26 mouse cellular contexts compared by ENCODE assay signal in genomic region chr9:100416299-100416698, GRCm38 (mm10).
A peak's percentile ranks its signal among the peaks of the same experiment; 100 is the strongest.
DNase-seq lines count a peak whose midpoint lies in the region; ATAC-seq lines count a peak whose summit lies in the region.
"Had no signal": no experiment of that assay in that cellular context is flagged by ENCODE, and none has a peak within 500 bp of the region (broad histone marks: within the 10 kb centered on the region; RNA-seq: fewer than 3 reads in every experiment).

No protein-coding gene starts in this region.

- no peak overlapping the region for H3K4me2 ChIP-seq in forebrain, embryonic 13.5 days
- H3K4me2 ChIP-seq in forebrain, embryonic 16.5 days (ENCODE audit: low read length) = no peak overlapping the region
- no peak overlapping the region for H3K4me2 ChIP-seq in kidney, embryonic 15.5 days
- H3K4me2 ChIP-seq in midbrain, embryonic 11.5 days = no peak overlapping the region
- no peak overlapping the region for H3K4me2 ChIP-seq in midbrain, embryonic 14.5 days (ENCODE audit: low read length)
- no peak overlapping the region for H3K4me2 ChIP-seq in hindbrain, embryonic 13.5 days
- H3K4me2 ChIP-seq: embryonic facial prominence, embryonic 12.5 days; heart, embryonic 15.5 days; limb, embryonic 13.5 days; liver, embryonic 12.5 days had no signal

- 76% methylated on average over 6 of the region's 6 CpGs for WGBS in forebrain, embryonic 13.5 days
- 71% methylated on average over 6 of the region's 6 CpGs for WGBS in forebrain, embryonic 16.5 days
- 56% methylated on average over 6 of the region's 6 CpGs for WGBS in kidney, embryonic 15.5 days
- WGBS in midbrain, embryonic 11.5 days = 76% methylated on average over 6 of the region's 6 CpGs
- 78% methylated on average over 6 of the region's 6 CpGs for WGBS in midbrain, embryonic 14.5 days
- 75% methylated on average over 6 of the region's 6 CpGs for WGBS in hindbrain, embryonic 13.5 days

- no peak overlapping the region for H3K9ac ChIP-seq in forebrain, embryonic 13.5 days
- no peak overlapping the region for H3K9ac ChIP-seq in forebrain, embryonic 16.5 days (replicated peaks; ENCODE audit: low read depth, low read length)
- H3K9ac ChIP-seq in kidney, embryonic 15.5 days = no peak overlapping the region
- no peak overlapping the region for H3K9ac ChIP-seq in midbrain, embryonic 11.5 days (ENCODE audit: low read length)
- H3K9ac ChIP-seq in midbrain, embryonic 14.5 days (replicated peaks; ENCODE audit: low read length) = no peak overlapping the region
- no peak overlapping the region for H3K9ac ChIP-seq in hindbrain, embryonic 13.5 days
- H3K9ac ChIP-seq: embryonic facial prominence, embryonic 12.5 days; heart, embryonic 15.5 days; limb, embryonic 13.5 days; liver, embryonic 12.5 days had no signal

- peaks cover 33% of the 10 kb centered on the region for H3K4me1 ChIP-seq in forebrain, embryonic 13.5 days
- peaks cover 9% of the 10 kb centered on the region for H3K4me1 ChIP-seq in forebrain, embryonic 16.5 days (replicated peaks; ENCODE audit: control insufficient read depth, insufficient read depth, low read length)
- peaks cover 6% of the 10 kb centered on the region; the same call in 1 of the 2 replicates for H3K4me1 ChIP-seq in kidney, embryonic 15.5 days
- H3K4me1 ChIP-seq in midbrain, embryonic 11.5 days (ENCODE audit: control insufficient read depth, insufficient read depth, low read length) = peaks cover 6% of the 10 kb centered on the region
- H3K4me1 ChIP-seq in midbrain, embryonic 14.5 days (ENCODE audit: control insufficient read depth, insufficient read depth, low read length) = peaks cover 16% of the 10 kb centered on the region
- peaks cover 27% of the 10 kb centered on the region for H3K4me1 ChIP-seq in hindbrain, embryonic 13.5 days (replicated peaks)

- no peaks in the 10 kb centered on the region for H3K9me3 ChIP-seq in forebrain, embryonic 13.5 days (replicated peaks)
- H3K9me3 ChIP-seq in forebrain, embryonic 16.5 days (ENCODE audit: control insufficient read depth, low read length) = no peaks in the 10 kb centered on the region
- H3K9me3 ChIP-seq in kidney, embryonic 15.5 days (replicated peaks) = no peaks in the 10 kb centered on the region
- H3K9me3 ChIP-seq in midbrain, embryonic 11.5 days (ENCODE audit: control insufficient read depth, low read length) = no peaks in the 10 kb centered on the region
- no peaks in the 10 kb centered on the region for H3K9me3 ChIP-seq in midbrain, embryonic 14.5 days (ENCODE audit: control insufficient read depth, low read length)
- no peaks in the 10 kb centered on the region for H3K9me3 ChIP-seq in hindbrain, embryonic 13.5 days
- H3K9me3 ChIP-seq: embryonic facial prominence, embryonic 12.5 days; G1E; heart, embryonic 15.5 days; limb, embryonic 13.5 days; liver, embryonic 12.5 days had no signal

- H3K27me3 ChIP-seq in forebrain, embryonic 13.5 days = no peaks in the 10 kb centered on the region
- H3K27me3 ChIP-seq in forebrain, embryonic 16.5 days (replicated peaks; ENCODE audit: control insufficient read depth, insufficient read depth, low read length) = no peaks in the 10 kb centered on the region
- H3K27me3 ChIP-seq in kidney, embryonic 15.5 days = no peaks in the 10 kb centered on the region
- H3K27me3 ChIP-seq in midbrain, embryonic 11.5 days (ENCODE audit: control insufficient read depth, insufficient read depth, low read length) = no peaks in the 10 kb centered on the region
- H3K27me3 ChIP-seq in midbrain, embryonic 14.5 days (ENCODE audit: control insufficient read depth, insufficient read depth, low read length) = no peaks in the 10 kb centered on the region
- no peaks in the 10 kb centered on the region; the same call in 1 of the 2 replicates for H3K27me3 ChIP-seq in hindbrain, embryonic 13.5 days
- H3K27me3 ChIP-seq: CH12.LX; embryonic facial prominence, embryonic 12.5 days; heart, embryonic 15.5 days; limb, embryonic 13.5 days; liver, embryonic 12.5 days; Patski had no signal

- H3K27ac ChIP-seq in forebrain, embryonic 13.5 days = no peak overlapping the region
- no peak overlapping the region for H3K27ac ChIP-seq in forebrain, embryonic 16.5 days (ENCODE audit: low read length)
- H3K27ac ChIP-seq in kidney, embryonic 15.5 days = peak overlapping the region; percentile 54
- no peak overlapping the region for H3K27ac ChIP-seq in midbrain, embryonic 11.5 days (ENCODE audit: low read depth, low read length)
- H3K27ac ChIP-seq in midbrain, embryonic 14.5 days (replicated peaks; ENCODE audit: low read depth, low read length) = no peak overlapping the region
- no peak overlapping the region for H3K27ac ChIP-seq in hindbrain, embryonic 13.5 days
- H3K27ac ChIP-seq: embryonic facial prominence, embryonic 12.5 days; heart, embryonic 15.5 days; limb, embryonic 13.5 days; liver, embryonic 12.5 days; stomach, postnatal 0 days had no signal

- no peak overlapping the region for H3K4me3 ChIP-seq in forebrain, embryonic 13.5 days
- no peak overlapping the region for H3K4me3 ChIP-seq in forebrain, embryonic 16.5 days (replicated peaks; ENCODE audit: low read length)
- H3K4me3 ChIP-seq in kidney, embryonic 15.5 days (replicated peaks) = no peak overlapping the region
- no peak overlapping the region for H3K4me3 ChIP-seq in midbrain, embryonic 11.5 days (ENCODE audit: low read depth, low read length)
- H3K4me3 ChIP-seq in midbrain, embryonic 14.5 days (replicated peaks; ENCODE audit: low read depth, low read length) = no peak overlapping the region
- H3K4me3 ChIP-seq in hindbrain, embryonic 13.5 days = no peak overlapping the region
- H3K4me3 ChIP-seq: embryonic facial prominence, embryonic 12.5 days; heart, embryonic 15.5 days; limb, embryonic 13.5 days; liver, embryonic 12.5 days had no signal

- ATAC-seq in forebrain, embryonic 13.5 days = peak; percentile 25; the same call in 1 of the 2 replicates
- ATAC-seq in forebrain, embryonic 16.5 days = no peak
- peak; percentile 65 for ATAC-seq in kidney, embryonic 15.5 days (replicated peaks; ENCODE audit: low FRiP score)
- ATAC-seq in midbrain, embryonic 11.5 days (ENCODE audit: low FRiP score) = 0 out of 2 replicates have a peak, but pooled peaks have one; percentile 46
- ATAC-seq in midbrain, embryonic 14.5 days (ENCODE audit: low FRiP score, low TSS enrichment) = no peak
- 0 out of 2 replicates have a peak, but pooled peaks have one; percentile 49 for ATAC-seq in hindbrain, embryonic 13.5 days (ENCODE audit: low FRiP score)
- ATAC-seq: liver, embryonic 12.5 days; Patski had no signal

- no peak for DNase-seq in kidney, postnatal 4 days
- DNase-seq in midbrain, embryonic 11.5 days (ENCODE audit: low spot score, missing footprints) = no peak
- DNase-seq in midbrain, embryonic 14.5 days = no peak
- no peak for DNase-seq in retina, postnatal 1 day
- DNase-seq: adrenal gland, postnatal 36 days; cerebellum, adult 9-10 months; gastrocnemius, postnatal 36 days; heart, postnatal 36 days; kidney, adult 2 months; layer of hippocampus, adult 9-11 months; lung, adult 18-20 months; right cerebral cortex, postnatal 14 days; thymus, adult 2 months; thymus, postnatal 4 days had no signal

- H3K36me3 ChIP-seq in forebrain, embryonic 13.5 days (ENCODE audit: poor library complexity, severe bottlenecking) = no peaks in the 10 kb centered on the region
- no peaks in the 10 kb centered on the region for H3K36me3 ChIP-seq in forebrain, embryonic 16.5 days (ENCODE audit: control insufficient read depth, insufficient read depth)
- H3K36me3 ChIP-seq in kidney, embryonic 15.5 days = no peaks in the 10 kb centered on the region
- no peaks in the 10 kb centered on the region for H3K36me3 ChIP-seq in midbrain, embryonic 11.5 days (ENCODE audit: control insufficient read depth, insufficient read depth, low read length)
- H3K36me3 ChIP-seq in midbrain, embryonic 14.5 days (ENCODE audit: control insufficient read depth, insufficient read depth, low read length) = no peaks in the 10 kb centered on the region
- no peaks in the 10 kb centered on the region for H3K36me3 ChIP-seq in hindbrain, embryonic 13.5 days
- H3K36me3 ChIP-seq: embryonic facial prominence, embryonic 12.5 days; G1E; heart, embryonic 15.5 days; limb, embryonic 13.5 days; liver, embryonic 12.5 days had no signal

Comparison
In these comparisons a context has a peak if more than half of its experiments do, and no peak if none do; other contexts are left out.
1. ATAC-seq: peak in forebrain, embryonic 13.5 days (single experiment), kidney, embryonic 15.5 days (single experiment), midbrain, embryonic 11.5 days (single experiment) and hindbrain, embryonic 13.5 days (single experiment); none in forebrain, embryonic 16.5 days (single experiment) and midbrain, embryonic 14.5 days (single experiment).